Mouse (Mus musculus) MEL (cell line): ENCODE measurements at regions not wholly inside any gene's neighbourhood (a gene's known extent, or its start where the extent isn't known, plus 50 kb on each side); places are given as distances from the start of the nearest gene placed in this dataset.
"Not testable (repeated sequence)": the region's sequence is repeated elsewhere in the genome, so short reads cannot be mapped to it uniquely, and the experiment has no call there.

Experiments
- DNase-seq: peaks from one replicate; pipeline ENCODE4 v3.0.0; 2011; ENCODE audit warnings: low read depth, low spot score
- H3K27ac ChIP-seq: 2 replicates; pipeline ENCODE4 v1.5.1; 2012; ENCODE audit warnings: low read depth, mild to moderate bottlenecking, control low read depth, low read length, moderate library complexity; ENCODE audit not compliant: control insufficient read depth
- H3K27me3 ChIP-seq, 2 experiments: fragments of 150-350 bp in 1 of 2; sonication (generic) in 1 of 2; 2 replicates each; pipeline ENCODE4 v1.6.1; 2012; ENCODE audit warnings: low read length in 2 of 2, mild to moderate bottlenecking in 2 of 2, improper control_type of control experiment in 1 of 2, moderate library complexity in 1 of 2; ENCODE audit not compliant: insufficient read depth in 2 of 2, control insufficient read depth in 1 of 2
- H3K36me3 ChIP-seq, 2 experiments: 2 replicates each; pipeline ENCODE4 v1.6.1; 2012 to 2014; ENCODE audit warnings: low read length in 2 of 2, improper control_type of control experiment in 1 of 2, inconsistent platforms in 1 of 2, mild to moderate bottlenecking in 1 of 2; ENCODE audit not compliant: insufficient read depth in 2 of 2, control insufficient read depth in 1 of 2
- H3K4me1 ChIP-seq, 2 experiments: fragments of 150-350 bp in 1 of 2; sonication (generic) in 1 of 2; 2 replicates each; pipeline ENCODE4 v1.6.1; 2012; ENCODE audit warnings: low read length in 2 of 2, improper control_type of control experiment in 1 of 2, mild to moderate bottlenecking in 1 of 2; ENCODE audit not compliant: insufficient read depth in 2 of 2, control insufficient read depth in 1 of 2
- H3K4me3 ChIP-seq, 2 experiments: fragments of 150-350 bp in 1 of 2; sonication (generic) in 1 of 2; 2 replicates each; pipeline ENCODE4 v1.5.1; 2012; ENCODE audit warnings: low read depth in 2 of 2, low read length in 2 of 2, mild to moderate bottlenecking in 2 of 2, moderate library complexity in 2 of 2, control low read depth in 1 of 2, improper control_type of control experiment in 1 of 2; ENCODE audit not compliant: control insufficient read depth in 1 of 2, insufficient read depth in 1 of 2
- H3K79me2 ChIP-seq: 2 replicates; pipeline ENCODE4 v1.6.1; 2012; ENCODE audit warnings: mild to moderate bottlenecking, low read length, moderate library complexity; ENCODE audit not compliant: control insufficient read depth, poor library complexity, insufficient read depth
- H3K9ac ChIP-seq: 2 replicates; pipeline ENCODE4 v1.6.1; 2012; ENCODE audit warnings: low read depth, mild to moderate bottlenecking, control low read depth, low read length, moderate library complexity; ENCODE audit not compliant: control insufficient read depth, poor library complexity, severe bottlenecking
- H3K9me3 ChIP-seq: fragments of 150-350 bp; sonication (generic); replicated peaks from 2 replicates; pipeline ENCODE4 v1.6.1; 2012; ENCODE audit warnings: mild to moderate bottlenecking, low read length, improper control_type of control experiment, moderate library complexity; ENCODE audit not compliant: insufficient read depth
- CTCF ChIP-seq, 3 experiments: IDR thresholded peaks in 2 of 3; conservative IDR thresholded peaks in 1 of 3; 2 replicates each; pipeline ENCODE4 v1.5.1; 2011 to 2012; ENCODE audit warnings: low read length in 3 of 3, low read depth in 2 of 3, mild to moderate bottlenecking in 2 of 3, improper control_type of control experiment in 1 of 3, inconsistent platforms in 1 of 3, mixed read lengths in 1 of 3, moderate library complexity in 1 of 3; ENCODE audit not compliant: control insufficient read depth in 1 of 3, insufficient read depth in 1 of 3, poor library complexity in 1 of 3, severe bottlenecking in 1 of 3
- ELF1 ChIP-seq: IDR thresholded peaks from 2 replicates; pipeline ENCODE4 v1.6.1; 2014; ENCODE audit warnings: low read depth, mild to moderate bottlenecking, inconsistent platforms, low read length, improper control_type of control experiment, moderate library complexity
- ETS1 ChIP-seq: IDR thresholded peaks from 2 replicates; pipeline ENCODE4 v1.6.1; 2012; ENCODE audit warnings: low read depth, mild to moderate bottlenecking, inconsistent platforms, low read length, improper control_type of control experiment, moderate library complexity
- HCFC1 ChIP-seq: IDR thresholded peaks from 2 replicates; pipeline ENCODE4 v1.6.1; 2012; ENCODE audit warnings: low read depth, mild to moderate bottlenecking, inconsistent platforms, low read length, improper control_type of control experiment, moderate library complexity
- MAFK ChIP-seq: IDR thresholded peaks from 2 replicates; pipeline ENCODE4 v1.6.1; 2011; ENCODE audit warnings: low read depth, mild to moderate bottlenecking, low read length, improper control_type of control experiment, borderline replicate concordance
- MAZ ChIP-seq: IDR thresholded peaks from 2 replicates; pipeline ENCODE4 v1.6.1; 2012; ENCODE audit warnings: low read depth, mild to moderate bottlenecking, inconsistent platforms, low read length, improper control_type of control experiment
- MXI1 ChIP-seq: IDR thresholded peaks from 2 replicates; pipeline ENCODE4 v1.6.1; 2011; ENCODE audit warnings: mild to moderate bottlenecking, low read depth, low read length, improper control_type of control experiment
- POLR2AphosphoS5 ChIP-seq: IDR thresholded peaks from 2 replicates; pipeline ENCODE4 v1.6.1; 2012; ENCODE audit warnings: low read depth, borderline replicate concordance, mild to moderate bottlenecking, inconsistent platforms, low read length, moderate library complexity, mixed read lengths
- RAD21 ChIP-seq: IDR thresholded peaks from 2 replicates; pipeline ENCODE4 v1.6.1; 2011; ENCODE audit warnings: mild to moderate bottlenecking, low read depth, low read length, improper control_type of control experiment
- RCOR1 ChIP-seq: IDR thresholded peaks from 2 replicates; pipeline ENCODE4 v1.6.1; 2012; ENCODE audit warnings: low read depth, mild to moderate bottlenecking, inconsistent platforms, low read length, improper control_type of control experiment
- SIN3A ChIP-seq: IDR thresholded peaks from 2 replicates; pipeline ENCODE4 v1.6.1; 2012; ENCODE audit warnings: low read length, improper control_type of control experiment, inconsistent platforms
- SMC3 ChIP-seq: IDR thresholded peaks from 2 replicates; pipeline ENCODE4 v1.6.1; 2011; ENCODE audit warnings: low read depth, low read length, improper control_type of control experiment
- TCF12 ChIP-seq: IDR thresholded peaks from 2 replicates; pipeline ENCODE4 v1.6.1; 2014; ENCODE audit warnings: low read depth, mild to moderate bottlenecking, inconsistent platforms, low read length, improper control_type of control experiment, moderate library complexity
- UBTF ChIP-seq: IDR thresholded peaks from 2 replicates; pipeline ENCODE4 v1.6.1; 2012; ENCODE audit warnings: low read depth, mild to moderate bottlenecking, inconsistent platforms, low read length, improper control_type of control experiment, moderate library complexity, borderline replicate concordance; ENCODE audit not compliant: insufficient read depth
- USF1 ChIP-seq: IDR thresholded peaks from 2 replicates; pipeline ENCODE4 v1.6.1; 2014; ENCODE audit warnings: low read depth, mild to moderate bottlenecking, inconsistent platforms, low read length, improper control_type of control experiment, moderate library complexity
- USF2 ChIP-seq, 2 experiments: IDR thresholded peaks; 2 replicates each; pipeline ENCODE4 v1.6.1; 2011 to 2012; ENCODE audit warnings: improper control_type of control experiment in 2 of 2, low read length in 2 of 2, borderline replicate concordance in 1 of 2, inconsistent platforms in 1 of 2, low read depth in 1 of 2, mild to moderate bottlenecking in 1 of 2; ENCODE audit not compliant: insufficient read depth in 1 of 2
- ZKSCAN1 ChIP-seq: IDR thresholded peaks from 2 replicates; pipeline ENCODE4 v1.6.1; 2012; ENCODE audit warnings: low read depth, mild to moderate bottlenecking, inconsistent platforms, low read length, improper control_type of control experiment, moderate library complexity

GRCm38 (mm10) chr12:114009391-114009790 lies 465.7 kb downstream of the Adam6a start:
- no peak for DNase-seq
- no peaks in the 10 kb centered on the region for H3K27me3 ChIP-seq
- H3K4me1 ChIP-seq = no peaks in the 10 kb centered on the region
- H3K9ac ChIP-seq = no peak overlapping the region
- TF ChIP-seq MAFK = no peak
- no peak for TF ChIP-seq TCF12
- no peak for TF ChIP-seq USF2 (IDR thresholded peaks at IDR 0.05; ENCODE audit: borderline replicate concordance in 1 of 2, insufficient read depth in 1 of 2, low read depth in 1 of 2, low read length in 2 of 2)
- TF ChIP-seq USF1 = no peak
- no peak for TF ChIP-seq POLR2AphosphoS5
- TF ChIP-seq UBTF = no peak
- no peak for TF ChIP-seq MXI1
- no peak for TF ChIP-seq SMC3
- TF ChIP-seq RCOR1 = no peak
- TF ChIP-seq MAZ = no peak
- TF ChIP-seq ETS1 = no peak
- TF ChIP-seq HCFC1 = no peak
- TF ChIP-seq SIN3A = no peak
- TF ChIP-seq ELF1 = no peak
- no peak for TF ChIP-seq ZKSCAN1
- no peaks in the 10 kb centered on the region for H3K9me3 ChIP-seq
- no peak overlapping the region for H3K4me3 ChIP-seq
- H3K27ac ChIP-seq = no peak overlapping the region
- no peaks in the 10 kb centered on the region for H3K36me3 ChIP-seq
- H3K79me2 ChIP-seq = no peaks in the 10 kb centered on the region

DNA sequence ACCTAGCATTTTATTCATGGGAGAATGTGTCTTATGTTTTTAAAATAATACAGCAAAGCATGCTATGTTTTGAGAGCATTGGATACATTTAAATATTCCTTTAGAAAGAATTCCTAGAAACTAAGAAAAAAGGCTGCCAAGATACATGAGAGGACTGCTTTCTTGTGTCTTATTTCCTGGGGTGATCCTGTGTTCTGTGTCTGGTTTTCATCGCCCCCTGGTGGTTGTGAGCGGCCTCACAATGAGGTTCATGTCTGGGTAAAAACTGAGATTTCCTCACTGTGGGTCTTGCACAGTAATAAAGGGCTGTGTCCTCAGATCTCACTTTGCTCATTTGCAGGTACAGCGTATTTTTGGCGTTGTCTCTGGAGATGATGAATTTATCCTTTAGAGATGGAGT lies 469.2 kb downstream of the Adam6a start:
- peak; percentile 64 for DNase-seq

GRCm38 (mm10) chr12:114037011-114037410 lies 493.3 kb downstream of the Adam6a start:
- not testable (repeated sequence) for H3K36me3 ChIP-seq, H3K4me1 ChIP-seq, H3K79me2 ChIP-seq, H3K27ac ChIP-seq, H3K27me3 ChIP-seq, H3K4me3 ChIP-seq, H3K9ac ChIP-seq, DNase-seq, H3K9me3 ChIP-seq

More for the DNA sequence above, 469.2 kb downstream of the Adam6a start:
- not testable (repeated sequence) for H3K27me3 ChIP-seq, H3K79me2 ChIP-seq
- TF ChIP-seq RAD21 (peak; percentile 6), SMC3 (peak; percentile 31), CTCF (IDR thresholded peaks at IDR 0.05 in 2 of 3, conservative IDR thresholded peaks at IDR 0.05 in 1 of 3; ENCODE audit: control insufficient read depth in 1 of 3, insufficient read depth in 1 of 3, low read depth in 2 of 3, low read length in 3 of 3, poor library complexity in 1 of 3, severe bottlenecking in 1 of 3) (peak; percentile 37 to 56 (median 39))
- TF ChIP-seq, all 39 proteins: peak for 3; not testable (repeated sequence) for 36
- not testable (repeated sequence) for H3K27ac ChIP-seq, H3K36me3 ChIP-seq, H3K9me3 ChIP-seq, H3K4me3 ChIP-seq, H3K4me1 ChIP-seq, H3K9ac ChIP-seq
